ENCODE assay signal across 10 mouse cellular contexts in genomic region chr16:94601089-94601488, GRCm38 (mm10). TPM values are rescaled to one million over a fixed set of nuclear protein-coding genes. Genes with fewer than 3 reads are reported as not detected.
A peak's percentile ranks its signal among the peaks of the same experiment; 100 is the strongest.
DNase-seq lines count a peak whose midpoint lies in the region; ATAC-seq and TF ChIP-seq lines count a peak whose summit lies in the region.
"Had no signal": no experiment of that assay in that cellular context is flagged by ENCODE, and none has a peak within 500 bp of the region (broad histone marks: within the 10 kb centered on the region; RNA-seq: fewer than 3 reads in every experiment).

No protein-coding gene starts in this region.

- no peak for TF ChIP-seq EP300 in heart, postnatal 0 days (IDR thresholded peaks at IDR 0.05; ENCODE audit: low read depth)

- peak overlapping the region; percentile 74 for H3K27ac ChIP-seq in heart, postnatal 0 days (ENCODE audit: low read depth)
- H3K27ac ChIP-seq in midbrain, embryonic 12.5 days (replicated peaks): no peak overlapping the region
- H3K27ac ChIP-seq in midbrain, postnatal 0 days (ENCODE audit: low read depth, low read length): no peak overlapping the region
- H3K27ac ChIP-seq in hindbrain, embryonic 16.5 days (ENCODE audit: low read depth, low read length): no peak overlapping the region
- H3K27ac ChIP-seq in neural tube, embryonic 15.5 days (replicated peaks): peak overlapping the region; percentile 45

- DNase-seq in heart, postnatal 0 days (ENCODE audit: low spot score): no peak
- no peak for DNase-seq in heart, postnatal 36 days
- DNase-seq in midbrain, postnatal 0 days (ENCODE audit: low spot score): no peak
- DNase-seq in cerebellum, postnatal 14 days: no peak
- DNase-seq in gastrocnemius, postnatal 10 days: no peak
- DNase-seq: forebrain, postnatal 0 days had no signal

- no peaks in the 10 kb centered on the region for H3K27me3 ChIP-seq in heart, postnatal 0 days (ENCODE audit: control insufficient read depth, insufficient read depth, low read length)
- no peaks in the 10 kb centered on the region for H3K27me3 ChIP-seq in midbrain, embryonic 12.5 days
- no peaks in the 10 kb centered on the region for H3K27me3 ChIP-seq in midbrain, postnatal 0 days (ENCODE audit: insufficient read depth, low read length)
- H3K27me3 ChIP-seq in hindbrain, embryonic 16.5 days (replicated peaks; ENCODE audit: control insufficient read depth, insufficient read depth, low read length): no peaks in the 10 kb centered on the region
- H3K27me3 ChIP-seq in neural tube, embryonic 15.5 days (replicated peaks): no peaks in the 10 kb centered on the region

- peak overlapping the region; percentile 35 for H3K4me2 ChIP-seq in heart, postnatal 0 days (ENCODE audit: low read depth, low read length)
- no peak overlapping the region for H3K4me2 ChIP-seq in midbrain, embryonic 12.5 days (replicated peaks)
- no peak overlapping the region for H3K4me2 ChIP-seq in midbrain, postnatal 0 days (ENCODE audit: low read depth, low read length, poor library complexity, severe bottlenecking)
- H3K4me2 ChIP-seq in hindbrain, embryonic 16.5 days (ENCODE audit: low read length): no peak overlapping the region
- peak overlapping the region; percentile 3; the same call in 1 of the 2 replicates for H3K4me2 ChIP-seq in neural tube, embryonic 15.5 days

- WGBS in heart, postnatal 0 days: 67% methylated on average over 5 of the region's 5 CpGs
- 69% methylated on average over 5 of the region's 5 CpGs for WGBS in midbrain, embryonic 12.5 days
- WGBS in midbrain, postnatal 0 days: 67% methylated on average over 5 of the region's 5 CpGs
- 67% methylated on average over 5 of the region's 5 CpGs for WGBS in hindbrain, embryonic 16.5 days
- 66% methylated on average over 5 of the region's 5 CpGs for WGBS in neural tube, embryonic 15.5 days

- peaks cover 88% of the 10 kb centered on the region for H3K4me1 ChIP-seq in heart, postnatal 0 days (ENCODE audit: control insufficient read depth, insufficient read depth)
- H3K4me1 ChIP-seq in midbrain, embryonic 12.5 days: peaks cover 43% of the 10 kb centered on the region
- H3K4me1 ChIP-seq in midbrain, postnatal 0 days (ENCODE audit: insufficient read depth, low read length): peaks cover 10% of the 10 kb centered on the region; the same call in 1 of the 2 replicates
- peaks cover 30% of the 10 kb centered on the region for H3K4me1 ChIP-seq in hindbrain, embryonic 16.5 days (ENCODE audit: control insufficient read depth, insufficient read depth, low read depth, low read length)
- H3K4me1 ChIP-seq in neural tube, embryonic 15.5 days: peaks cover 61% of the 10 kb centered on the region

- no peak overlapping the region for H3K4me3 ChIP-seq in heart, postnatal 0 days (ENCODE audit: low read depth, low read length)
- no peak overlapping the region for H3K4me3 ChIP-seq in midbrain, embryonic 12.5 days
- H3K4me3 ChIP-seq in midbrain, postnatal 0 days (ENCODE audit: low read depth, low read length): no peak overlapping the region
- no peak overlapping the region for H3K4me3 ChIP-seq in hindbrain, embryonic 16.5 days (ENCODE audit: low read length)
- H3K4me3 ChIP-seq in neural tube, embryonic 15.5 days (replicated peaks): no peak overlapping the region

- no peaks in the 10 kb centered on the region for H3K36me3 ChIP-seq in heart, postnatal 0 days (replicated peaks; ENCODE audit: control insufficient read depth, insufficient read depth, low read length)
- H3K36me3 ChIP-seq in midbrain, embryonic 12.5 days: no peaks in the 10 kb centered on the region
- H3K36me3 ChIP-seq in midbrain, postnatal 0 days (ENCODE audit: insufficient read depth, low read length): no peaks in the 10 kb centered on the region
- H3K36me3 ChIP-seq in hindbrain, embryonic 16.5 days (ENCODE audit: control insufficient read depth, insufficient read depth, low read length): no peaks in the 10 kb centered on the region
- no peaks in the 10 kb centered on the region for H3K36me3 ChIP-seq in neural tube, embryonic 15.5 days

- no peak for TF ChIP-seq CTCF in heart, postnatal 0 days (IDR thresholded peaks at IDR 0.05; ENCODE audit: low read depth)
- TF ChIP-seq CTCF in midbrain, postnatal 0 days (IDR thresholded peaks at IDR 0.05): no peak

- no peak overlapping the region for H3K9ac ChIP-seq in heart, postnatal 0 days (replicated peaks; ENCODE audit: low read depth, low read length)
- no peak overlapping the region for H3K9ac ChIP-seq in midbrain, embryonic 12.5 days (replicated peaks)
- no peak overlapping the region for H3K9ac ChIP-seq in midbrain, postnatal 0 days (replicated peaks; ENCODE audit: low read length, poor library complexity, severe bottlenecking)
- H3K9ac ChIP-seq in hindbrain, embryonic 16.5 days (ENCODE audit: low read depth, low read length): no peak overlapping the region
- no peak overlapping the region for H3K9ac ChIP-seq in neural tube, embryonic 15.5 days (replicated peaks)
- H3K9ac ChIP-seq: forebrain, postnatal 0 days had no signal

- intact Hi-C loops in heart, postnatal 36 days (cut with DNase I): no loop called here

- no peak for ATAC-seq in heart, postnatal 0 days (ENCODE audit: insufficient read depth, low read depth)
- ATAC-seq in midbrain, embryonic 12.5 days (ENCODE audit: low FRiP score, low read depth): peak; percentile 41; the same call in 1 of the 2 replicates
- no peak for ATAC-seq in midbrain, postnatal 0 days (ENCODE audit: low FRiP score)
- ATAC-seq in hindbrain, embryonic 16.5 days: peak; percentile 32; the same call in 1 of the 2 replicates
- ATAC-seq in neural tube, embryonic 15.5 days (ENCODE audit: low FRiP score): peak; percentile 25; the same call in 1 of the 2 replicates
- ATAC-seq: forebrain, postnatal 0 days had no signal

- H3K9me3 ChIP-seq in heart, postnatal 0 days (replicated peaks; ENCODE audit: control insufficient read depth, low read length): no peaks in the 10 kb centered on the region
- H3K9me3 ChIP-seq in midbrain, embryonic 12.5 days: no peaks in the 10 kb centered on the region
- H3K9me3 ChIP-seq in midbrain, postnatal 0 days (ENCODE audit: low read length): no peaks in the 10 kb centered on the region
- H3K9me3 ChIP-seq in hindbrain, embryonic 16.5 days (ENCODE audit: control insufficient read depth, low read length): no peaks in the 10 kb centered on the region
- no peaks in the 10 kb centered on the region for H3K9me3 ChIP-seq in neural tube, embryonic 15.5 days (replicated peaks)
- H3K9me3 ChIP-seq: G1E had no signal

RNA-seq across cellular contexts. Expression of gene Dyrk1a, which starts 31.3 kb away (rescaled TPM):
- 55.2 and 90.3 TPM in 2 replicates for total RNA-seq in heart, postnatal 0 days (2014; rRNA removed; ENCODE audit: low replicate concordance)
- 6.9 and 7.7 TPM in 2 replicates for polyA plus RNA-seq in heart, postnatal 0 days (2015; fragmentation: Nextera tagmentation; extraction: Ambion mirVana)
- total RNA-seq in heart, postnatal 36 days (2021): 10 to 100 TPM; 64.4 to 71.8 TPM
- 9.5 and 10.0 TPM in 2 replicates for polyA plus RNA-seq in midbrain, embryonic 12.5 days (2016; fragmentation: Nextera tagmentation; extraction: Ambion mirVana)
- 93.5 and 94.2 TPM in 2 replicates for total RNA-seq in midbrain, postnatal 0 days (2014; rRNA removed)
- polyA plus RNA-seq in midbrain, postnatal 0 days (2015; fragmentation: Nextera tagmentation; extraction: Ambion mirVana): 11.7 and 13.7 TPM in 2 replicates
- polyA plus RNA-seq in hindbrain, embryonic 16.5 days (2015; fragmentation: Nextera tagmentation; extraction: Ambion mirVana): 9.4 and 9.8 TPM in 2 replicates
- polyA plus RNA-seq in neural tube, embryonic 15.5 days (2015; fragmentation: Nextera tagmentation; extraction: Ambion mirVana): 8.9 and 9.5 TPM in 2 replicates
- 10 to 100 TPM; 83.9 to 93.5 TPM for total RNA-seq in gastrocnemius, postnatal 10 days (2021)

Comparison
In these comparisons a context has a peak if more than half of its experiments do, and no peak if none do; other contexts are left out.
1. ATAC-seq: peak in midbrain, embryonic 12.5 days (single experiment), hindbrain, embryonic 16.5 days (single experiment) and neural tube, embryonic 15.5 days (single experiment); none in heart, postnatal 0 days (single experiment) and midbrain, postnatal 0 days (single experiment).
2. H3K27ac ChIP-seq: peak in heart, postnatal 0 days (single experiment) and neural tube, embryonic 15.5 days (single experiment); none in midbrain, embryonic 12.5 days (single experiment), midbrain, postnatal 0 days (single experiment) and hindbrain, embryonic 16.5 days (single experiment).
3. H3K4me2 ChIP-seq: peak in heart, postnatal 0 days (single experiment) and neural tube, embryonic 15.5 days (single experiment); none in midbrain, embryonic 12.5 days (single experiment), midbrain, postnatal 0 days (single experiment) and hindbrain, embryonic 16.5 days (single experiment).